Mouse (Mus musculus) T-helper 17 cell (primary cell): ENCODE measurements at regions not wholly inside any gene's neighbourhood (a gene's known extent, or its start where the extent isn't known, plus 50 kb on each side); places are given as distances from the start of the nearest gene placed in this dataset.

Experiments
- in situ Hi-C, 2 experiments: fragments of 300-600 bp; cut with MboI, MseI; formaldehyde crosslinking; loops; 1 replicate in 1 of 2; 2 replicates in 1 of 2; pipeline ENCODE4 v1.15.1; 2025; ENCODE audit warnings: high pct_unique_total_duplicates in 2 of 2

GRCm38 (mm10) chr4:91051913-91052312, 348.7 kb downstream of the Elavl2 start:
- in situ Hi-C loops = no loop called here

- in situ Hi-C loops = loop anchor here in 1 of 2 experiments (10.0 kb wide), 1 partner anchor 685 kb away; no protein-coding TSS in a partner anchor
These were observed 371.1 kb downstream of the Elavl2 start for GRCm38 (mm10) chr4:91029462-91029861.

- in situ Hi-C loops = loop anchor here in 1 of 2 experiments (10.0 kb wide), 1 partner anchor 683 kb away; no protein-coding TSS in a partner anchor
These were observed 372.5 kb downstream of the Elavl2 start for GRCm38 (mm10) chr4:91028013-91028626.

GRCm38 (mm10) chr4:90996388-90997092, 404.0 kb downstream of the Elavl2 start:
- in situ Hi-C loops = loop anchor here in 1 of 2 experiments (5.0 kb wide), 1 partner anchor 1859 kb away; the partner anchor contains the start of gene Mtap

GRCm38 (mm10) chr4:90964658-90965057, 435.9 kb downstream of the Elavl2 start:
- in situ Hi-C loops = no loop called here

- in situ Hi-C loops = no loop called here
These were observed 456.7 kb downstream of the Elavl2 start for GRCm38 (mm10) chr4:90943687-90944385.

GRCm38 (mm10) chr4:90917312-90918107, 483.1 kb downstream of the Elavl2 start:
- in situ Hi-C loops = no loop called here

GRCm38 (mm10) chr4:90906311-90906710, 494.3 kb downstream of the Elavl2 start:
- in situ Hi-C loops = no loop called here

GRCm38 (mm10) chr4:90868209-90868608, 532.4 kb downstream of the Elavl2 start:
- in situ Hi-C loops = no loop called here

- in situ Hi-C loops = no loop called here
These were observed 539.7 kb downstream of the Elavl2 start for GRCm38 (mm10) chr4:90860854-90861253.

- in situ Hi-C loops = no loop called here
These were observed 560.8 kb downstream of the Elavl2 start for GRCm38 (mm10) chr4:90839804-90840203.

- in situ Hi-C loops = no loop called here
These were observed 580.5 kb downstream of the Zfp352 start for GRCm38 (mm10) chr4:90799078-90799477.

GRCm38 (mm10) chr4:90798637-90799036, 580.0 kb downstream of the Zfp352 start:
- in situ Hi-C loops = no loop called here

GRCm38 (mm10) chr4:90797472-90797871, 578.9 kb downstream of the Zfp352 start:
- in situ Hi-C loops = no loop called here
